Mouse (Mus musculus) heart, postnatal 0 days (tissue): Measurements from ENCODE around the gene Flrt1. TPM values are rescaled to one million over a fixed set of nuclear protein-coding genes. Genes with fewer than 3 reads are reported as not detected.
A peak's percentile ranks its signal among the peaks of the same experiment; 100 is the strongest.
"Not testable (repeated sequence)": the region's sequence is repeated elsewhere in the genome, so short reads cannot be mapped to it uniquely, and the experiment has no call there.

ENCODE experiments used
- ATAC-seq: fragments of 200-750 bp; cut with Nextera tagmentation; 2 replicates; pipeline ENCODE4 v1.8.0; 2017; ENCODE audit warnings: low read depth, moderate number of reproducible peaks, moderate library complexity; ENCODE audit not compliant: insufficient read depth
- DNase-seq: peaks from one replicate; pipeline ENCODE4 v3.0.0-alpha.2; 2016; ENCODE audit warnings: low spot score
- H3K27ac ChIP-seq: fragments of 300-500 bp; sonication (generic); 2 replicates; pipeline ENCODE4 v1.5.1; 2014; ENCODE audit warnings: low read depth, mild to moderate bottlenecking
- H3K27me3 ChIP-seq: fragments of 300-500 bp; sonication (generic); 2 replicates; pipeline ENCODE4 v1.6.1; 2014; ENCODE audit warnings: low read length, mixed read lengths; ENCODE audit not compliant: control insufficient read depth, insufficient read depth
- H3K36me3 ChIP-seq: fragments of 300-500 bp; sonication (generic); replicated peaks from 2 replicates; pipeline ENCODE4 v1.6.1; 2014; ENCODE audit warnings: low read length, mixed read lengths; ENCODE audit not compliant: control insufficient read depth, insufficient read depth
- H3K4me1 ChIP-seq: fragments of 300-500 bp; sonication (generic); 2 replicates; pipeline ENCODE4 v1.6.1; 2014; ENCODE audit warnings: antibody characterized with exemption; ENCODE audit not compliant: control insufficient read depth, insufficient read depth
- H3K4me2 ChIP-seq: fragments of 300-500 bp; sonication (generic); 2 replicates; pipeline ENCODE4 v1.6.1; 2014; ENCODE audit warnings: low read depth, mild to moderate bottlenecking, low read length, moderate library complexity
- H3K4me3 ChIP-seq: fragments of 300-500 bp; sonication (generic); 2 replicates; pipeline ENCODE4 v1.5.1; 2014; ENCODE audit warnings: low read depth, low read length
- H3K9ac ChIP-seq: fragments of 300-500 bp; sonication (generic); replicated peaks from 2 replicates; pipeline ENCODE4 v1.6.1; 2014; ENCODE audit warnings: low read depth, low read length, mixed read lengths
- H3K9me3 ChIP-seq: fragments of 300-500 bp; sonication (generic); replicated peaks from 2 replicates; pipeline ENCODE4 v1.6.1; 2016; ENCODE audit warnings: low read length; ENCODE audit not compliant: control insufficient read depth
- CTCF ChIP-seq: IDR thresholded peaks from 2 replicates; pipeline ENCODE4 v1.5.1; 2016; ENCODE audit warnings: antibody characterized with exemption, control low read depth, low read depth
- EP300 ChIP-seq: IDR thresholded peaks from 2 replicates; pipeline ENCODE4 v1.6.1; 2016; ENCODE audit warnings: antibody characterized with exemption, low read depth
- WGBS: fragments of 180-500 bp; shearing (Covaris S2); extraction: QIAGEN DNeasy Blood & Tissue Kit; methylation state at CpG from one replicate; pipeline ENCODE4 v1.1.7; 2014; 5-methylcytosine and 5-hydroxymethylcytosine counted together
- polyA plus RNA-seq: library from polyadenylated mRNA; unstranded; fragments of >200 nt; fragmentation: Nextera tagmentation; extraction: Ambion mirVana; gene quantifications from 2 replicates; pipeline ENCODE4 v1.2.1, GENCODE M21; 2015
- total RNA-seq: library from RNA; depleted of rRNA; stranded (reverse); fragments of >200 nt; gene quantifications from 2 replicates; pipeline ENCODE4 v1.2.3, GENCODE M21; 2014; ENCODE audit warnings: low replicate concordance

Gene Flrt1
- total and polyA plus RNA-seq, 2 experiments from 2014 or later = 0.23 to 1.0 TPM

- Histone ChIP-seq H3K27ac (no peak overlapping the region), H3K36me3 (no peaks in the 10 kb centered on the region), H3K4me2 (no peak overlapping the region), H3K27me3 (no peaks in the 10 kb centered on the region), H3K4me1 (0 out of 2 replicates have a peak, but pooled peaks cover 7% of the 10 kb centered on the region), H3K9me3 (no peaks in the 10 kb centered on the region), H3K9ac (no peak overlapping the region), H3K4me3 (no peak overlapping the region)
- DNase-seq (no peak), ATAC-seq (0 out of 2 replicates have a peak, but pooled peaks have one; percentile 25)
- 40% methylated on average over 14 of the region's 14 CpGs for WGBS
- TF ChIP-seq CTCF (no peak), EP300 (no peak)
Observed at GRCm38 (mm10) chr19:7083035-7083794, 22.3 kb downstream of the Flrt1 start.

- no peak overlapping the region for H3K4me3 ChIP-seq
- TF ChIP-seq EP300 (no peak), CTCF (no peak)
- ATAC-seq (no peak), DNase-seq (no peak)
- H3K27me3 ChIP-seq = no peaks in the 10 kb centered on the region
- H3K36me3 ChIP-seq = no peaks in the 10 kb centered on the region
- WGBS = 69% methylated on average over 7 of the region's 7 CpGs
- no peak overlapping the region for H3K4me2 ChIP-seq
- H3K27ac ChIP-seq = no peak overlapping the region
- H3K9me3 ChIP-seq = no peaks in the 10 kb centered on the region
- H3K4me1 ChIP-seq = 0 out of 2 replicates have a peak, but pooled peaks cover 7% of the 10 kb centered on the region
- H3K9ac ChIP-seq = no peak overlapping the region
Observed at GRCm38 (mm10) chr19:7081516-7082266, 23.8 kb downstream of the Flrt1 start.

- H3K9ac ChIP-seq = no peak overlapping the region
- ATAC-seq (no peak), DNase-seq (no peak)
- no peak overlapping the region for H3K4me2 ChIP-seq
- H3K36me3 ChIP-seq = no peaks in the 10 kb centered on the region
- H3K9me3 ChIP-seq = no peaks in the 10 kb centered on the region
- H3K27me3 ChIP-seq = no peaks in the 10 kb centered on the region
- no peak overlapping the region for H3K27ac ChIP-seq
- H3K4me3 ChIP-seq = no peak overlapping the region
- WGBS = 83% methylated on average over 7 of the region's 7 CpGs
- no peak for TF ChIP-seq EP300
- no peak for TF ChIP-seq CTCF
- 0 out of 2 replicates have a peak, but pooled peaks cover 6% of the 10 kb centered on the region for H3K4me1 ChIP-seq
Observed at GRCm38 (mm10) chr19:7078271-7078670, 27.3 kb downstream of the Flrt1 start.

- ATAC-seq (no peak), DNase-seq (no peak)
- no peak overlapping the region for H3K4me2 ChIP-seq
- H3K4me3 ChIP-seq = no peak overlapping the region
- no peaks in the 10 kb centered on the region for H3K9me3 ChIP-seq
- no peaks in the 10 kb centered on the region for H3K27me3 ChIP-seq
- H3K27ac ChIP-seq = no peak overlapping the region
- WGBS = 66% methylated on average over 9 of the region's 9 CpGs
- no peak overlapping the region for H3K9ac ChIP-seq
- TF ChIP-seq CTCF = no peak
- no peaks in the 10 kb centered on the region for H3K36me3 ChIP-seq
- H3K4me1 ChIP-seq = peaks cover 2% of the 10 kb centered on the region; the same call in 1 of the 2 replicates
Observed at GRCm38 (mm10) chr19:7077666-7078065, 27.9 kb downstream of the Flrt1 start.

GRCm38 (mm10) chr19:7075336-7075735 lies 30.2 kb downstream of the Flrt1 start:
- H3K27ac ChIP-seq, ATAC-seq, H3K9ac ChIP-seq, H3K4me1 ChIP-seq, DNase-seq, H3K27me3 ChIP-seq, H3K36me3 ChIP-seq, H3K4me3 ChIP-seq, H3K9me3 ChIP-seq, H3K4me2 ChIP-seq: not testable (repeated sequence)
- 86% methylated on average over 11 of the region's 11 CpGs for WGBS
